Mouse (Mus musculus): Measurements from ENCODE around the gene Plxna1. TPM values are rescaled to one million over a fixed set of nuclear protein-coding genes. Genes with fewer than 3 reads are reported as not detected.

Gene Plxna1
- total RNA-seq, 1 experiment from 2014 or later = 14.0 TPM

GRCm38 (mm10) chr6:89345855-89346254 lies 16.6 kb downstream of the Plxna1 start:
- no peak for ATAC-seq (replicated peaks in 1 of 2; ENCODE audit: insufficient read depth in 1 of 2, low FRiP score in 2 of 2, low TSS enrichment in 1 of 2, low read depth in 1 of 2, poor library complexity in 2 of 2, severe bottlenecking in 2 of 2)

DNA sequence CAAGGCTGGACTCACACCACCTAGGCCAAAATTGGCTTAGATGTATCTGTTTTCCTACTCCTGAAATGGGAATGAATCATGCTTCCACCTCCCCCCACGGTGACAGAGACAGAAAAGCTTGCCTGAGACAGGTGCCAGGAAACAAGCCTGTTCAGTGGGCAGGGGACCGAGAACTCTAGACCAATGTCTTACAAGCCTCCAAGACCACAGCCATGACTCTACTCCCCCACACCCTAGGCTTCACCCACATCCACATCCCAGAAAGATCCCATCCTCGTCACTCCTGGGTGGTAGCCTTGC lies 17.0 kb downstream of the Plxna1 start:
- no peak for ATAC-seq (replicated peaks in 1 of 2; ENCODE audit: insufficient read depth in 1 of 2, low FRiP score in 2 of 2, low TSS enrichment in 1 of 2, low read depth in 1 of 2, poor library complexity in 2 of 2, severe bottlenecking in 2 of 2)

GRCm38 (mm10) chr6:89344613-89345485 lies 17.6 kb downstream of the Plxna1 start:
- peak; percentile 32 to 66 for ATAC-seq (replicated peaks in 1 of 2; ENCODE audit: insufficient read depth in 1 of 2, low FRiP score in 2 of 2, low TSS enrichment in 1 of 2, low read depth in 1 of 2, poor library complexity in 2 of 2, severe bottlenecking in 2 of 2)

DNA sequence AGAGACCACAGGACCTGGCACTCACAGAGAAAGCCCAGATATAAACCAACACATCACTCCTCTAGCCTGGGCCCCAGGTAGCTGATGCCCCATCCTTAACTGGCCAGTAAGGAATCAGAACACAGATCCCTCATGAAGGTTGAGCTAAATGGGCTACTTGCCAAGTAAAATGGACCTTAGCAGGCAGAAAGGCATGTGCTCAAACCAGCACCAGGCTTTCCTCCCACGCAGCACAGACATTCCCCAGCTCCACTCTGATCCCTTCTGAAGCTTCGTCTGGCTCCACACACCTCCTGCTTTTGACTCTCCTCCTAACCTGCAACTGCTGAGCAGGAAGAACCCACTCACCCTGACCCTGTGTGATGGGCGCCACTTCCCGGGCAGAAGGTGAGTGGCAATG lies 20.4 kb downstream of the Plxna1 start:
- no peak for ATAC-seq (replicated peaks in 1 of 2; ENCODE audit: insufficient read depth in 1 of 2, low FRiP score in 2 of 2, low TSS enrichment in 1 of 2, low read depth in 1 of 2, poor library complexity in 2 of 2, severe bottlenecking in 2 of 2)

DNA sequence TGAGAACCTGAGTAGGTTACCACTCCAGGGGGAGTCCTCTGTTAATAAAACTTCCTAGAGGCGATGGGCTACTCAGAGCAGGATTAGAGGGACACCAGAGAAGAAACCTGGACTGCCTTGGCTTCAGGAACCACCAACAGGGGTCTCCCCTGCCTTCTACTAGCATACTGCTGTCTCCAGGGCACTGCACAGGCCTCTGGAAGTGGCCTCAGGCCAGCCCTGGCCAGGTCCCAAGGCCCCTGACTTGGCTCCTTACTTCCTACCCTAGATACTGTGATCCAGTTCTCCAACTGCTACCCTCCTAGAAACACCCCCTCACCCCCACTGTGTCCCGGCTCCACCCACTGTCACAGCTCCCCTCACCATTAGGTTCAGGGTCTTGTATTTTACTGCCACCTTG lies 23.0 kb downstream of the Plxna1 start:
- no peak for ATAC-seq (replicated peaks in 1 of 2; ENCODE audit: insufficient read depth in 1 of 2, low FRiP score in 2 of 2, low TSS enrichment in 1 of 2, low read depth in 1 of 2, poor library complexity in 2 of 2, severe bottlenecking in 2 of 2)

DNA sequence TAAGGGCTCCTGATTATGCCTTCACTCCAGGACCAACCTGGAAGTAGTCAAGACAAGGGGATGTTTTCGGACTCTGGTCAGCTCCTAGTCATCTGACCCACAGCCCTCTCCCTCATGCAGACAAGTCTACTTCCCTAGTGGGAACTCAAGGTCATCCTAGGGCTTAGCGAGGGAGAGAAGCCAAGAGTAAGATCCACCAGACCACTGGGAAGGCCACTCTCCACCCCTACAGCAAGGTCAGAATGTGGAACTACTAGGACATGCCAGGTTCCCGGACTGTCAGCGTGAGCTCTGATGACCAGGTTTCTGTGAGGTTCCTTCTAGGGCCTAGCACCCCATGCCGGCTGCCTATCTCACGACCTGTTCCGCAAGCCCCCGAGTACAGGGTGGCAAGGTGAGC lies 23.7 kb downstream of the Plxna1 start:
- ATAC-seq (replicated peaks in 1 of 2; ENCODE audit: insufficient read depth in 1 of 2, low FRiP score in 2 of 2, low TSS enrichment in 1 of 2, low read depth in 1 of 2, poor library complexity in 2 of 2, severe bottlenecking in 2 of 2) = no peak

DNA sequence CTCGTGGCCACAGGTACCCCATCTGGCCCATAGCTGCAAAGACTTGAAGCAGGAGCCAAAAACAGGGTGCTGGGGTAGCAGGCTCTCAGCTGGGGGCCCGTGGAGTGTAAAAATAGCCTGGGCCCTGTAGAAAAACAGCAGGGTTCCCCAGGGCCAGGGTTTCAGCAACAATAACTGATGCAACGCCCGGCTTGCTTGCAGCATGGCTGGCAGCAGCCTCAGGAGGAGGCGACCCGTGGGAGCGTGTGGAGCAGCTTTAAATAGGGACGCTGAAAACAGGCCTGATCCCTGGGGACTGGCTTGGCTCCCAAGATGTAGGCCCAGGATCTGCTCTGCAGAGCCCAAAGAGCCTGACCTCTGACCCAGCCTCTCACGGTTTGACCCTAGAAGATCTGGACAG lies 24.8 kb downstream of the Plxna1 start:
- no peak for ATAC-seq (replicated peaks in 1 of 2; ENCODE audit: insufficient read depth in 1 of 2, low FRiP score in 2 of 2, low TSS enrichment in 1 of 2, low read depth in 1 of 2, poor library complexity in 2 of 2, severe bottlenecking in 2 of 2)

DNA sequence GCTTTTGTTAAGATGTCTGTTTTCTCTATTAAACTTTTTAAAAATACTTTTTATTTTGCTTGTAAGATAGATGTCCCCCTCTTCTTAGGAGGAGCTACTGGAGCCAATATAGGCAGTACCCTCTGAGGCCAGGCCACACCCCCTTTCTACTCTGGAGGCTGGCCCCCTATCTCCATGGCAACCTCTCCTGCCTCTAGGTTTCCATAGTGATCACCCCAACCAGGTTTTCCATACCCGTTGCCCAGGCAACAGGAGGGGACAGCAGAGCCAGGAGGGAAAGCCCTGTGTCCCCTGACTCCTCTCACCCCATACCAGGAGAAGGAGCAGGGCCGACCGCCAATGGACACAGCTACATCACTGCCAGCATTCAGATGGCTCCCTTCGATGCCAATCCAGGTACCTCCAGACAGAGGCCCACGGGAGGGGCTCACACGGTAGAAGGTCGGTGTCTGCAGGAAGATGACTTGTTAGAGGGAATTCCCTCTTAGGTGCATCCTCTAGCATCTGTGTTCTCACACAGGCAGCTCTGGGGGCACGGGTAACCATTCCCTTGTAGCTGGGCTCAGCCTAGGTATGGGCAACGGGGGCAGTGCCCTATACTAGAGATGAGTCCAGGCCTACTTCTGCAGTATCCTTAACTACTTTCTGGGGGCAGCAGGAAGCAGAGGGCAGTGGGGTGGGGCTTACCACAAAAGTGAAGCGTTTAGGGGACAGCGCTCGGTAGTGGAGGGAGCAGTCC lies 28.3 kb downstream of the Plxna1 start:
- ATAC-seq (replicated peaks in 1 of 2; ENCODE audit: insufficient read depth in 1 of 2, low FRiP score in 2 of 2, low TSS enrichment in 1 of 2, low read depth in 1 of 2, poor library complexity in 2 of 2, severe bottlenecking in 2 of 2) = no peak

DNA sequence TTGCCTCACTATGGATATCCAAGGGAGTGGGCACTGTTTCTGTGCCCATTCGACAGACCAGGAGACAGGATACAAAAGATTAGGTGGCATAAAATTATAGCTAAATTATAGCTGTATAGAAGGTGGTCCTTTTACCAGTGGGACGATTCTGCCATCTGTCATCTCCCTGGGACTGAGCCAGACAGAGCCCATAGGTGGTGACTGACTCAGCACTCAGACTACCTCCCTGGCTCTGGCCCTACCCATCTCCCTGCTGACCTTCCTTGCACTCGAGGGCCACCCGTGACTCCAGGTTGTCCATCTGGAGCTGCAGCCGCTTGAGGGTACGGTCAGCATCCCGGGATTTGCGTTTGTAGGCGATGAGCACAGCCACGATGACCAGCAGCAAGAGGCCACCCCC lies 31.5 kb downstream of the Plxna1 start:
- no peak for ATAC-seq (replicated peaks in 1 of 2; ENCODE audit: insufficient read depth in 1 of 2, low FRiP score in 2 of 2, low TSS enrichment in 1 of 2, low read depth in 1 of 2, poor library complexity in 2 of 2, severe bottlenecking in 2 of 2)

- ATAC-seq (replicated peaks in 1 of 2; ENCODE audit: insufficient read depth in 1 of 2, low FRiP score in 2 of 2, low TSS enrichment in 1 of 2, low read depth in 1 of 2, poor library complexity in 2 of 2, severe bottlenecking in 2 of 2) = no peak
Observed at GRCm38 (mm10) chr6:89328634-89329033, 33.8 kb downstream of the Plxna1 start.

DNA sequence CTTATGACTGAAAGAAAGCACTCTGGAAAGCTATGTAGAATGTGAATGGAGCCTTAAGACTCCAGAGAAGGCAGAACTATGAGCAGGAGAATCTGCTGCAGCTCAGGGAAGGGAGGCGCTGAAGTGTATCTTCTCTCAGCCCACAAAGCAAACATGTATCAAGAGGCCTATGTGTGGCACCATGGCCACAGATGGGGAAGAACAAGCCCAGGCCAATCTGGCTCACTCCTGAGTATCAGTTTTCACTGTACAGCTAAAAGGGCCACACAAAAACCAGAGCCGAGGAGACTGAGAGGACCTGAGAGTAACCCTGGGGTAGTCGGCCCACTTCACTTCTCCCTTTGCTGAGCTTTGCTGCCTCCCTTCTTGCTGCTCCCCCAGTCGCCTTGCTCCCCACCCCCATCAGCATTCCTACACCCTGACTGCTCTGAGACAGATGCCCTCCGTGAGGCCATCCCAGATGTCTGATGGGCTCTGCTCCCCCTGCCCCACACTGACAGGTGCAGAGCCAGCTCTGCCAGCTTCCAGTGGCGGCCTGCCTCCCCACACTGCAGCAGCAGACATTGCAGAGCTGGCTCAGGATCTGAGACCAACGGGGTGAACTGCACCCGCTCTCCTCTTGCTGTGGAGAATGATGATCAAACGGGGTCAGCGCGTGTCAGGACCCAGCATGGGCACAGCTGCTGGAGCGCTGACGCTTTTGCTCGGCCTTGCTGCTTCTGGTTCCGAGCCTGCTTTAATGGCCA lies 34.5 kb downstream of the Plxna1 start:
- ATAC-seq (replicated peaks in 1 of 2; ENCODE audit: insufficient read depth in 1 of 2, low FRiP score in 2 of 2, low TSS enrichment in 1 of 2, low read depth in 1 of 2, poor library complexity in 2 of 2, severe bottlenecking in 2 of 2) = no peak

- ATAC-seq (replicated peaks in 1 of 2; ENCODE audit: insufficient read depth in 1 of 2, low FRiP score in 2 of 2, low TSS enrichment in 1 of 2, low read depth in 1 of 2, poor library complexity in 2 of 2, severe bottlenecking in 2 of 2) = no peak
Observed at GRCm38 (mm10) chr6:89324842-89325241, 37.6 kb downstream of the Plxna1 start.

- ATAC-seq (replicated peaks in 1 of 2; ENCODE audit: insufficient read depth in 1 of 2, low FRiP score in 2 of 2, low TSS enrichment in 1 of 2, low read depth in 1 of 2, poor library complexity in 2 of 2, severe bottlenecking in 2 of 2) = no peak
Observed at GRCm38 (mm10) chr6:89315263-89315662, 47.2 kb downstream of the Plxna1 start.

- peak in 1 of 2 experiments; percentile 42; a peak in 1 of 4 replicates for ATAC-seq (replicated peaks in 1 of 2; ENCODE audit: insufficient read depth in 1 of 2, low FRiP score in 2 of 2, low TSS enrichment in 1 of 2, low read depth in 1 of 2, poor library complexity in 2 of 2, severe bottlenecking in 2 of 2)
Observed at GRCm38 (mm10) chr6:89311518-89311917, 50.9 kb downstream of the Plxna1 start.

GRCm38 (mm10) chr6:89310236-89310635 lies 52.2 kb downstream of the Plxna1 start:
- no peak for ATAC-seq (replicated peaks in 1 of 2; ENCODE audit: insufficient read depth in 1 of 2, low FRiP score in 2 of 2, low TSS enrichment in 1 of 2, low read depth in 1 of 2, poor library complexity in 2 of 2, severe bottlenecking in 2 of 2)

GRCm38 (mm10) chr6:89308213-89308973 lies 54.0 kb downstream of the Plxna1 start:
- no peak for ATAC-seq (replicated peaks in 1 of 2; ENCODE audit: insufficient read depth in 1 of 2, low FRiP score in 2 of 2, low TSS enrichment in 1 of 2, low read depth in 1 of 2, poor library complexity in 2 of 2, severe bottlenecking in 2 of 2)

GRCm38 (mm10) chr6:89304375-89305058 lies 57.9 kb downstream of the Plxna1 start:
- no peak for ATAC-seq (replicated peaks in 1 of 2; ENCODE audit: insufficient read depth in 1 of 2, low FRiP score in 2 of 2, low TSS enrichment in 1 of 2, low read depth in 1 of 2, poor library complexity in 2 of 2, severe bottlenecking in 2 of 2)

Data from hematopoietic stem cell, adult 5-6 weeks (primary cell).